Mouse (Mus musculus) cerebellum, adult 11 months (tissue): Measurements from ENCODE around the gene Npm1.

Experiments used
- DNase-seq: peaks from one replicate; pipeline ENCODE4 v3.0.0; 2022

Gene Npm1

GRCm38 (mm10) chr11:33179802-33180201 is 16.8 kb upstream of the Npm1 start:
- no peak for DNase-seq

- DNase-seq = peak; percentile 53
Observed at GRCm38 (mm10) chr11:33176525-33177245, 13.7 kb upstream of the Npm1 start.

- no peak for DNase-seq
Observed at GRCm38 (mm10) chr11:33175768-33176167, 12.8 kb upstream of the Npm1 start.

- DNase-seq = peak; percentile 44
Observed at GRCm38 (mm10) chr11:33170489-33170888, 7.5 kb upstream of the Npm1 start.

GRCm38 (mm10) chr11:33162211-33162997 is 602 bp downstream of the Npm1 start:
- DNase-seq = peak; percentile 47

GRCm38 (mm10) chr11:33159741-33160140 is 3.3 kb downstream of the Npm1 start:
- DNase-seq = no peak

GRCm38 (mm10) chr11:33157453-33158196 is 5.4 kb downstream of the Npm1 start:
- no peak for DNase-seq

GRCm38 (mm10) chr11:33156436-33157015 is 6.5 kb downstream of the Npm1 start:
- no peak for DNase-seq

GRCm38 (mm10) chr11:33154459-33154858 is 8.5 kb downstream of the Npm1 start:
- no peak for DNase-seq

- no peak for DNase-seq
Observed at GRCm38 (mm10) chr11:33152997-33153396, 10.0 kb downstream of the Npm1 start.

- no peak for DNase-seq
Observed at GRCm38 (mm10) chr11:33151780-33152145, 11.2 kb downstream of the Npm1 start.

- no peak for DNase-seq
Observed at GRCm38 (mm10) chr11:33151128-33151779, 11.8 kb downstream of the Npm1 start.

- DNase-seq = no peak
Observed at GRCm38 (mm10) chr11:33150364-33150763, 12.6 kb downstream of the Npm1 start.

GRCm38 (mm10) chr11:33149453-33149852 is 13.6 kb downstream of the Npm1 start:
- no peak for DNase-seq

- no peak for DNase-seq
Observed at GRCm38 (mm10) chr11:33149088-33149436, 13.9 kb downstream of the Npm1 start.

- peak; percentile 63 for DNase-seq
Observed at GRCm38 (mm10) chr11:33148338-33149087, 14.5 kb downstream of the Npm1 start.

- peak; percentile 16 for DNase-seq
Observed at GRCm38 (mm10) chr11:33147572-33148337, 15.3 kb downstream of the Npm1 start.

- DNase-seq = peak; percentile 15
Observed at GRCm38 (mm10) chr11:33147171-33147571, 15.8 kb downstream of the Npm1 start, which contains the start of gene Fgf18. TSS of gene Fgf18 (minus strand) at chr11:33147400.

GRCm38 (mm10) chr11:33146651-33147131 is 16.3 kb downstream of the Npm1 start:
- DNase-seq = peak; percentile 28

- DNase-seq = peak; percentile 37
Observed at GRCm38 (mm10) chr11:33146143-33146497, 16.9 kb downstream of the Npm1 start.
